Mouse (Mus musculus) liver, embryonic 14.5 days (tissue): ENCODE data around the gene Bbs4. TPM values are rescaled to one million over a fixed set of nuclear protein-coding genes. Genes with fewer than 3 reads are reported as not detected.

Source experiments
- ATAC-seq: fragments of 200-750 bp; cut with Nextera tagmentation; 2 replicates; pipeline ENCODE4 v1.8.0; 2017; ENCODE audit warnings: moderate number of reproducible peaks, mild to moderate bottlenecking, moderate library complexity; ENCODE audit not compliant: insufficient read depth
- DNase-seq, 3 experiments: peaks; one replicate each; pipeline ENCODE4 v3.0.0-alpha.2; 2012 to 2013; ENCODE audit warnings: low read depth in 3 of 3, low spot score in 3 of 3
- H3K27ac ChIP-seq: fragments of 300-500 bp; sonication (generic); 2 replicates; pipeline ENCODE4 v1.5.1; 2014; ENCODE audit warnings: moderate library complexity, mild to moderate bottlenecking, control low read depth, inconsistent platforms
- H3K27me3 ChIP-seq: fragments of 300-500 bp; sonication (generic); 2 replicates; pipeline ENCODE4 v1.6.1; 2014; ENCODE audit warnings: mild to moderate bottlenecking, low read length, moderate library complexity; ENCODE audit not compliant: control insufficient read depth, insufficient read depth
- H3K36me3 ChIP-seq: fragments of 300-500 bp; sonication (generic); replicated peaks from 2 replicates; pipeline ENCODE4 v1.6.1; 2014; ENCODE audit warnings: low read depth; ENCODE audit not compliant: control insufficient read depth, insufficient read depth
- H3K4me1 ChIP-seq, 2 experiments: fragments of 200-500 bp in 1 of 2; fragments of 300-500 bp in 1 of 2; sonication (generic) in 1 of 2; replicated peaks; 2 replicates each; pipeline ENCODE4 v1.6.1; 2012 to 2014; ENCODE audit warnings: antibody characterized with exemption in 1 of 2, inconsistent platforms in 1 of 2, low read length in 1 of 2; ENCODE audit not compliant: control insufficient read depth in 2 of 2, insufficient read depth in 2 of 2
- H3K4me2 ChIP-seq: fragments of 300-500 bp; sonication (generic); 2 replicates; pipeline ENCODE4 v1.6.1; 2014; ENCODE audit warnings: low read depth, mild to moderate bottlenecking, control low read depth, moderate library complexity
- H3K4me3 ChIP-seq, 2 experiments: fragments of 200-500 bp in 1 of 2; fragments of 300-500 bp in 1 of 2; sonication (generic) in 1 of 2; 2 replicates each; pipeline ENCODE4 v1.5.1; 2012 to 2014; ENCODE audit warnings: low read depth in 2 of 2, low read length in 2 of 2, mild to moderate bottlenecking in 2 of 2, control low read depth in 1 of 2, inconsistent platforms in 1 of 2, moderate library complexity in 1 of 2; ENCODE audit not compliant: insufficient read depth in 1 of 2
- H3K9ac ChIP-seq: fragments of 300-500 bp; sonication (generic); replicated peaks from 2 replicates; pipeline ENCODE4 v1.6.1; 2014; ENCODE audit warnings: mild to moderate bottlenecking, control low read depth, moderate library complexity
- H3K9me3 ChIP-seq: fragments of 300-500 bp; sonication (generic); 2 replicates; pipeline ENCODE4 v1.6.1; 2016; ENCODE audit warnings: low read length, mixed read lengths; ENCODE audit not compliant: control insufficient read depth
- CTCF ChIP-seq: IDR thresholded peaks from 2 replicates; pipeline ENCODE4 v1.5.1; 2016; ENCODE audit warnings: antibody characterized with exemption, low read depth, control low read depth
- EP300 ChIP-seq: IDR thresholded peaks from 2 replicates; pipeline ENCODE4 v1.6.1; 2016; ENCODE audit warnings: antibody characterized with exemption, low read depth
- WGBS: fragments of 180-500 bp; shearing (Covaris S2); extraction: QIAGEN DNeasy Blood & Tissue Kit; methylation state at CpG from one replicate; pipeline ENCODE4 v1.1.7; 2014; ENCODE audit not compliant: insufficient replicate concordance; 5-methylcytosine and 5-hydroxymethylcytosine counted together
- polyA plus RNA-seq, 2 experiments: library from polyadenylated mRNA; depleted of rRNA in 1 of 2; stranded (reverse) in 1 of 2; unstranded in 1 of 2; fragments of >200 nt; fragmentation: Nextera tagmentation in 1 of 2; extraction: Ambion mirVana in 1 of 2; gene quantifications; 2 replicates each; pipeline versions ENCODE4 v1.2.1 to v1.2.3; 2012 to 2014

The Bbs4 gene
- polyA plus RNA-seq (2012; rRNA removed): 0.70 and 1.1 TPM in 2 replicates
- polyA plus RNA-seq (2014; fragmentation: Nextera tagmentation; extraction: Ambion mirVana): 1.6 and 2.5 TPM in 2 replicates

DNA sequence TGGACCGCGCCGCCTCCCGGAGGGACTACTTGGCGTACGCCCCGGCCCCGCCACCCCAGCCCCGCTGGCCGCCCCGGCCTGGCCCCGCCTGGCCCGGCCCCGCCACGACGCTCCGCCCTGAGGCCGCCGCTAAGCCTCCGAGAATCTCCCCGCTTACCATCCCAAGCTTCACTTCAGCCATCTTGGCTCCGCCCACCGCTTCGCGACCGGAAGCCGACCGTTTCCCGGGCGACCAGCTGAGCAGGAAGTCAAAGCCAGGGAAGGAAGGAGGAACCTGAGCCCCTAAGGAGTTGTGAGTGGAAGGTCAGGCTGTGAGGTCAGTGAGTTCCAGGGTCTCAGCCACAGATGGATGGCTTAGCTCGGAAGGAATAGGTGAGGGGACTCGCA is at the start of gene Bbs4:
Bbs4 (minus strand) TSS at position 256 of the 387 bp plus-strand sequence.
- Histone ChIP-seq H3K9me3 (no peaks in the 10 kb centered on the region), H3K27ac (peak within 1 kb of the TSS; percentile 53; the same call in 1 of the 2 replicates), H3K9ac (peak within 1 kb of the TSS; percentile 82), H3K36me3 (no peaks in the 10 kb centered on the region), H3K4me1 (peaks cover 0 to 4% of the 10 kb centered on the region in 2 experiments; a peak in 1 of 4 replicates), H3K27me3 (no peaks in the 10 kb centered on the region), H3K4me3 (peak within 1 kb of the TSS; percentile 79 to 91), H3K4me2 (peak within 1 kb of the TSS; percentile 80)
- TF ChIP-seq EP300 (no peak), CTCF (no peak)
- DNase-seq (peak; percentile 85 to 86 (median 85)), ATAC-seq (peak; percentile 100)
- WGBS: under 1% methylated on average over 32 of the region's 32 CpGs

DNA sequence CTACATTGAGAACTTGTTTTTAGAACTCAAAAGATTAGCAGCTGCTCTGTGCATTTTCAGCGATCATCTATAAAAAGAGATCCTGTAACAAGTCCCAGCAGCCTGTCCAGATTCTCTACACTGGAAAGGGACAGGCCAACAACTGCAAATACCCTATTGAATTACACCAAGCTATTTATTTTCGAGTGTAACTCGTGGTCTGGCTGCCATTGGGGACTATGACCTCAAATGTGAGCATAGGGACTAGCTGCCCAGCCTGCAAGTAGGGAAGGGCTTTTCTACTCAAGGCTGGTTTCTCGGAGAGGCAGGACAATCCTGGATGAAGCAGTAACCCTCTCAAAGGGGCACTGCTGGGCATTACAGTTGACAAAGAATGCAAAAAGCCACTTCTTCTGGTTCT is 35.8 kb upstream of the Bbs4 start:
- ATAC-seq (no peak), DNase-seq (no peak)
- Histone ChIP-seq H3K9ac (no peak overlapping the region), H3K27ac (no peak overlapping the region), H3K4me3 (no peak overlapping the region), H3K27me3 (no peaks in the 10 kb centered on the region), H3K36me3 (peaks cover 27% of the 10 kb centered on the region), H3K4me1 (peaks cover 2 to 3% of the 10 kb centered on the region in 2 experiments; a peak in 1 of 4 replicates), H3K9me3 (no peaks in the 10 kb centered on the region), H3K4me2 (no peak overlapping the region)
- WGBS: 70% methylated on average over 4 of the region's 4 CpGs
- TF ChIP-seq CTCF (no peak), EP300 (no peak)

DNA sequence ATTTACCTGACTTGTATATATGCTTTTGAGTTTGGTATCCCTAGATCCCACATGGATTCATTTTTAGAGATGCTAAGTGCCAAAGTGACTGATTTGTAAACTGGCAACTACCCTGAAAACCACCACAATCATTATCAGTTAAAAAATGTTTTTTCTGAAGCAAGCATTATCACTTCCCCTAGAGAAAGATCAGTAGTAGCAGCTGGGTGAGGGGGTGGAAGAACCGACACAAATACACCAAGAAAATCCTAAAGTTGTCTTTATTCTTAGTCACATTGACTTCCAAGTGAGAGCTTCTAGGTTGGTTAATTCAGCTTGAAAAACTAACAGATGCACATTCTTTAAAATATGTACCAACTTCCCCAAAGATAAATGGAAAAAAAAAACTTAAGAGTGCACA is 35.0 kb upstream of the Bbs4 start:
- Histone ChIP-seq H3K4me2 (no peak overlapping the region), H3K9me3 (no peaks in the 10 kb centered on the region), H3K27ac (no peak overlapping the region), H3K4me1 (peaks cover 2 to 3% of the 10 kb centered on the region in 2 experiments; a peak in 1 of 4 replicates), H3K4me3 (no peak overlapping the region), H3K9ac (no peak overlapping the region), H3K27me3 (no peaks in the 10 kb centered on the region), H3K36me3 (peaks cover 25% of the 10 kb centered on the region)
- 18% methylated on average over 1 of the region's 1 CpGs for WGBS
- no peak for ATAC-seq
- no peak for DNase-seq
- TF ChIP-seq EP300: no peak
- no peak for TF ChIP-seq CTCF

DNA sequence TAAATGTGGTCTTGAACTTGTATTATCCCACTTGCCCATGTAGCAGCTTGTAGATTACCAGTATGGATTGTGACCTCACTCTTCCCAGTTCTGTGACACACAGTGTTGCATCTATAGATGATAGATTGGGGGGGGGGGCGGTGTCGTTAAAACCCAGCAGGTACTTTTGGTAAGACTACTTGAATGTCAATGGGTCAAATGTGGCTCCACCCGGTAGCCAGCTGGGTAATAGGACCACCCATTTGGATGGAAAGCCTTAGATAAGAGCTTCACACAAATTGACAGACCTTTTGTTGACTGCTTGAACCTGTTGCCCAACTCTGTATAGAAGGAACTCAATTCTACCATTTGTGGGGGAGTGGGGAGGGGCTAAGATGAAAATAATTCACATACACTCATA is 34.2 kb upstream of the Bbs4 start:
- Histone ChIP-seq H3K27ac (no peak overlapping the region), H3K36me3 (peaks cover 16% of the 10 kb centered on the region), H3K4me2 (no peak overlapping the region), H3K4me1 (peaks cover 2 to 3% of the 10 kb centered on the region in 2 experiments; a peak in 1 of 4 replicates), H3K9ac (no peak overlapping the region), H3K9me3 (no peaks in the 10 kb centered on the region), H3K27me3 (no peaks in the 10 kb centered on the region), H3K4me3 (no peak overlapping the region)
- WGBS: 45% methylated on average over 3 of the region's 3 CpGs
- no peak for DNase-seq
- TF ChIP-seq CTCF (no peak), EP300 (no peak)
- no peak for ATAC-seq

DNA sequence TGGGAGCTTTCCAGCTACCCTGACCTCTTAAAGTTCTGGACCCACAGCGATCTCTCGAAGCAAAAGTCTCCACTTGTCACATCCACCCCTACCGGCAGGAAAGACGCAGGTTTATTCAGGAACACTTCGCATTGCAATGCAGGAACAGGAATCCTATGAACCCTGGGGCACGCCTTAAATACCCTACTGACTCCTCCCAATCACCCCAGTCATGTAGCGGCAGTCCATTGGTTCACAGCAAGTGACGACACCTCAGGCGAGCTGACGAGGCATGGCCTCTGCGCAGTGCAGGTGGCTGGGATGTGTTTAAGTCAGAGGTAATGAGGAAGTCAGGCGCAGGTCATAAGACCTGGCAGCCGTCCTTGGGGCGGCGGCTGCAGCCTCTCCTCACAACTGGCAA is 22.3 kb upstream of the Bbs4 start:
- Histone ChIP-seq H3K9me3 (no peaks in the 10 kb centered on the region), H3K27me3 (no peaks in the 10 kb centered on the region), H3K4me3 (no peak overlapping the region), H3K27ac (no peak overlapping the region), H3K4me1 (no peaks in the 10 kb centered on the region), H3K9ac (no peak overlapping the region), H3K4me2 (no peak overlapping the region), H3K36me3 (no peaks in the 10 kb centered on the region)
- no peak for DNase-seq
- ATAC-seq: no peak
- 80% methylated on average over 15 of the region's 15 CpGs for WGBS
- TF ChIP-seq CTCF: no peak
- TF ChIP-seq EP300: no peak
